11 mouse cellular contexts compared by ENCODE assay signal in the genomic region with DNA sequence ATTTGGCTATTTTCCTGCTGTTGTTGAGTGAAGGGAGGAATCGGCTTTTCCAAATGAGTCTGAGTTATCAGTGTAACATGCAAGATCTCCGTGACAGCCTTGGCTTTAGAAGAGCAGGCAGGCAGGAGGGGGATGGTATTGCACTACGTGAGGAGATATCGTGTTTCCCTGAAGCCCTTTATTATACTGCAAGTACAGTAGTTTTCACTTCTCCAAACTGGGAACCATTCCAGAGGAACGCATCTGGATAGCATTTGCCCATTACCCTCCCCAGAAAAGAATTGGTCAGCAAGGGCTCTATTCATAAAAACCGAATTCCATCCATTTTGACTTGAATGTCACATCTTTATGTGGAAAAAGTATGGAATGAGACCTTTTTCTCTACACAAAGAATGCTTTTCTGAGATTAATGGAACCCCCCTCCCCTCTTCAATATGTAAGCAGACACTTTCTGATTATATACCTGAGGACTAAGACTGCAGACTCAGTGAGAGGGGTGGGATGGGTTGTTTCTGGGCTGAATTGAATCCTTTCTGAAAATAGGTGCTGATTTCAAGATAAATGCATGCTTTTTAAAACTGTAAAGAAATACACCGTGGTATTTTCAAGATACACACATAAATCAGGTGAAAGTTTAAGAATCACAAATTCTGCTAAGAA.
DNase-seq lines count a peak whose midpoint lies in the region; ATAC-seq and TF ChIP-seq lines count a peak whose summit lies in the region.
"Had no signal": no experiment of that assay in that cellular context is flagged by ENCODE, and none has a peak within 500 bp of the region (broad histone marks: within the 10 kb centered on the region; RNA-seq: fewer than 3 reads in every experiment).

No protein-coding gene starts in this region.

- H3K9ac ChIP-seq in hindbrain, embryonic 14.5 days = no peak overlapping the region
- H3K9ac ChIP-seq in neural tube, embryonic 12.5 days = no peak overlapping the region
- H3K9ac ChIP-seq: neural tube, embryonic 13.5 days had no signal

- no peak for TF ChIP-seq CTCF in embryonic fibroblast, embryonic 13.5 days (IDR thresholded peaks at IDR 0.05; ENCODE audit: borderline replicate concordance, insufficient read depth, low read length)
- TF ChIP-seq CTCF in thymus, adult 2 months (IDR thresholded peaks at IDR 0.05; ENCODE audit: borderline replicate concordance, control insufficient read depth, extremely low read depth, insufficient read depth, low read length, poor library complexity) = no peak

- H3K4me2 ChIP-seq in hindbrain, embryonic 14.5 days (replicated peaks) = no peak overlapping the region
- H3K4me2 ChIP-seq in neural tube, embryonic 12.5 days (replicated peaks) = no peak overlapping the region
- H3K4me2 ChIP-seq: neural tube, embryonic 13.5 days had no signal

- no peaks in the 10 kb centered on the region for H3K9me3 ChIP-seq in hindbrain, embryonic 14.5 days (ENCODE audit: control insufficient read depth, low read length)
- H3K9me3 ChIP-seq in hindbrain, embryonic 10.5 days = no peaks in the 10 kb centered on the region
- no peaks in the 10 kb centered on the region for H3K9me3 ChIP-seq in neural tube, embryonic 12.5 days
- H3K9me3 ChIP-seq: forebrain, embryonic 10.5 days; neural tube, embryonic 13.5 days had no signal

- no peaks in the 10 kb centered on the region for H3K4me1 ChIP-seq in hindbrain, embryonic 14.5 days (replicated peaks; ENCODE audit: control insufficient read depth, insufficient read depth, low read length)
- H3K4me1 ChIP-seq in hindbrain, embryonic 10.5 days (replicated peaks) = no peaks in the 10 kb centered on the region
- no peaks in the 10 kb centered on the region for H3K4me1 ChIP-seq in neural tube, embryonic 12.5 days
- peaks cover 16% of the 10 kb centered on the region for H3K4me1 ChIP-seq in embryonic fibroblast, embryonic 13.5 days (ENCODE audit: control insufficient read depth, insufficient read depth, low read length)
- no peaks in the 10 kb centered on the region for H3K4me1 ChIP-seq in thymus, adult 2 months (replicated peaks; ENCODE audit: control insufficient read depth, insufficient read depth, low read length)
- H3K4me1 ChIP-seq: forebrain, embryonic 10.5 days; neural tube, embryonic 13.5 days had no signal

- no peak overlapping the region for H3K4me3 ChIP-seq in hindbrain, embryonic 14.5 days (replicated peaks; ENCODE audit: low read length)
- no peak overlapping the region for H3K4me3 ChIP-seq in hindbrain, embryonic 10.5 days
- no peak overlapping the region for H3K4me3 ChIP-seq in neural tube, embryonic 12.5 days
- no peak overlapping the region for H3K4me3 ChIP-seq in embryonic fibroblast, embryonic 13.5 days (ENCODE audit: insufficient read depth, low read length)
- no peak overlapping the region for H3K4me3 ChIP-seq in thymus, adult 2 months (ENCODE audit: control insufficient read depth, insufficient read depth, low read length)
- H3K4me3 ChIP-seq: forebrain, embryonic 10.5 days; neural tube, embryonic 13.5 days had no signal

- WGBS in hindbrain, embryonic 14.5 days = 68% methylated on average over 7 of the region's 7 CpGs
- WGBS in hindbrain, embryonic 10.5 days = 84% methylated on average over 7 of the region's 7 CpGs
- WGBS in neural tube, embryonic 12.5 days = 77% methylated on average over 7 of the region's 7 CpGs
- WGBS in thymus, adult 2 months = 93% methylated on average over 7 of the region's 7 CpGs

- TF ChIP-seq POLR2A in embryonic fibroblast, embryonic 13.5 days (IDR thresholded peaks at IDR 0.05; ENCODE audit: low read depth, low read length) = no peak
- no peak for TF ChIP-seq POLR2A in thymus, adult 2 months (IDR thresholded peaks at IDR 0.05; ENCODE audit: control insufficient read depth, extremely low read depth, insufficient read depth, low read length, poor library complexity)

- no peak for ATAC-seq in hindbrain, embryonic 14.5 days (ENCODE audit: low FRiP score)
- 0 out of 2 replicates have a peak, but pooled peaks have one; percentile 48 for ATAC-seq in neural tube, embryonic 12.5 days (ENCODE audit: low FRiP score, low read depth)

- DNase-seq in hindbrain, embryonic 14.5 days (ENCODE audit: low spot score) = peak; percentile 29
- no peak for DNase-seq in hindbrain, embryonic 10.5 days (ENCODE audit: low spot score)
- no peak for DNase-seq in neural tube, embryonic 10.5 days (ENCODE audit: extremely low spot score, low spot score)
- DNase-seq in layer of hippocampus, postnatal 14 days (ENCODE audit: low spot score in 2 of 2) = no peak
- DNase-seq in thymus, adult 2 months = no peak
- DNase-seq: kidney, postnatal 14 days; thymus, postnatal 36 days had no signal

- H3K36me3 ChIP-seq in hindbrain, embryonic 14.5 days (replicated peaks; ENCODE audit: control insufficient read depth, insufficient read depth) = no peaks in the 10 kb centered on the region
- no peaks in the 10 kb centered on the region for H3K36me3 ChIP-seq in hindbrain, embryonic 10.5 days
- no peaks in the 10 kb centered on the region for H3K36me3 ChIP-seq in neural tube, embryonic 12.5 days
- no peaks in the 10 kb centered on the region for H3K36me3 ChIP-seq in thymus, adult 2 months (ENCODE audit: control insufficient read depth, insufficient read depth, low read length)
- H3K36me3 ChIP-seq: forebrain, embryonic 10.5 days; neural tube, embryonic 13.5 days had no signal

- no peaks in the 10 kb centered on the region for H3K27me3 ChIP-seq in hindbrain, embryonic 14.5 days (ENCODE audit: control insufficient read depth, insufficient read depth, low read length)
- H3K27me3 ChIP-seq in hindbrain, embryonic 10.5 days (ENCODE audit: insufficient read depth, poor library complexity, severe bottlenecking) = no peaks in the 10 kb centered on the region
- H3K27me3 ChIP-seq in neural tube, embryonic 12.5 days (replicated peaks) = no peaks in the 10 kb centered on the region
- H3K27me3 ChIP-seq in thymus, adult 2 months (ENCODE audit: control insufficient read depth, insufficient read depth, low read length) = no peaks in the 10 kb centered on the region
- H3K27me3 ChIP-seq: neural tube, embryonic 13.5 days had no signal

- H3K27ac ChIP-seq in hindbrain, embryonic 14.5 days = no peak overlapping the region
- no peak overlapping the region for H3K27ac ChIP-seq in hindbrain, embryonic 10.5 days
- no peak overlapping the region for H3K27ac ChIP-seq in neural tube, embryonic 12.5 days
- peak overlapping the region; percentile 98 for H3K27ac ChIP-seq in embryonic fibroblast, embryonic 13.5 days (ENCODE audit: insufficient read depth, low read length)
- H3K27ac ChIP-seq in thymus, adult 2 months (ENCODE audit: control insufficient read depth, insufficient read depth, low read length) = no peak overlapping the region
- H3K27ac ChIP-seq: forebrain, embryonic 10.5 days; neural tube, embryonic 13.5 days had no signal
